Mouse (Mus musculus) right cerebral cortex, postnatal 25 days (tissue): ENCODE measurements at regions not wholly inside any gene's neighbourhood (a gene's known extent, or its start where the extent isn't known, plus 50 kb on each side); places are given as distances from the start of the nearest gene placed in this dataset.

ENCODE experiments used
- DNase-seq: peaks from one replicate; pipeline ENCODE4 v3.0.0; 2022

- no peak for DNase-seq
Measured at GRCm38 (mm10) chr6:117625716-117626115, 215.3 kb upstream of the Zfp637 start.

- DNase-seq: no peak
Measured at GRCm38 (mm10) chr6:117627461-117627860, 213.5 kb upstream of the Zfp637 start.

- no peak for DNase-seq
Measured at GRCm38 (mm10) chr6:117646628-117647027, 194.4 kb upstream of the Zfp637 start.

GRCm38 (mm10) chr6:117650541-117650940 lies 190.4 kb upstream of the Zfp637 start:
- DNase-seq: no peak

GRCm38 (mm10) chr6:117651551-117651950 lies 189.4 kb upstream of the Zfp637 start:
- DNase-seq: no peak

- no peak for DNase-seq
Measured at GRCm38 (mm10) chr6:117652012-117652411, 189.0 kb upstream of the Zfp637 start.

GRCm38 (mm10) chr6:117652917-117653316 lies 188.1 kb upstream of the Zfp637 start:
- DNase-seq: no peak

GRCm38 (mm10) chr6:117653886-117654425 lies 187.0 kb upstream of the Zfp637 start:
- no peak for DNase-seq

GRCm38 (mm10) chr6:117655986-117656385 lies 185.0 kb upstream of the Zfp637 start:
- no peak for DNase-seq

- no peak for DNase-seq
Measured at GRCm38 (mm10) chr6:117660576-117660975, 180.4 kb upstream of the Zfp637 start.

- no peak for DNase-seq
Measured at GRCm38 (mm10) chr6:117662635-117663034, 178.3 kb upstream of the Zfp637 start.

- no peak for DNase-seq
Measured at GRCm38 (mm10) chr6:117670337-117670736, 170.6 kb upstream of the Zfp637 start.

GRCm38 (mm10) chr6:117670792-117671525 lies 170.0 kb upstream of the Zfp637 start:
- no peak for DNase-seq

GRCm38 (mm10) chr6:117675059-117675800 lies 165.8 kb upstream of the Zfp637 start:
- DNase-seq: no peak

- DNase-seq: no peak
Measured at GRCm38 (mm10) chr6:117676064-117676821, 164.7 kb upstream of the Zfp637 start.

GRCm38 (mm10) chr6:117677062-117677461 lies 163.9 kb upstream of the Zfp637 start:
- DNase-seq: no peak

GRCm38 (mm10) chr6:117677821-117678220 lies 163.2 kb upstream of the Zfp637 start:
- DNase-seq: no peak

GRCm38 (mm10) chr6:117678276-117678675 lies 162.7 kb upstream of the Zfp637 start:
- DNase-seq: no peak

- no peak for DNase-seq
Measured at GRCm38 (mm10) chr6:117678877-117679276, 162.1 kb upstream of the Zfp637 start.

GRCm38 (mm10) chr6:117686212-117686611 lies 154.8 kb upstream of the Zfp637 start:
- DNase-seq: no peak

GRCm38 (mm10) chr6:117687045-117687444 lies 153.9 kb upstream of the Zfp637 start:
- DNase-seq: no peak

- DNase-seq: no peak
Measured at GRCm38 (mm10) chr6:117688664-117689178, 152.3 kb upstream of the Zfp637 start.

GRCm38 (mm10) chr6:117700286-117700685 lies 140.7 kb upstream of the Zfp637 start:
- DNase-seq: no peak
